Mouse (Mus musculus) heart, adult 2 months (tissue): ENCODE measurements around the gene U2af1.

Source experiments
- CTCF ChIP-seq: fragments of 200-600 bp; IDR thresholded peaks from 2 replicates; pipeline ENCODE4 v1.8.1; 2022; ENCODE audit warnings: antibody characterized with exemption, mild to moderate bottlenecking, moderate library complexity
- POLR2A ChIP-seq: fragments of 200-500 bp; IDR thresholded peaks from 2 replicates; pipeline ENCODE4 v1.6.1; 2011; ENCODE audit warnings: mild to moderate bottlenecking, low read depth, low read length, control low read depth; ENCODE audit not compliant: insufficient read depth

DNA sequence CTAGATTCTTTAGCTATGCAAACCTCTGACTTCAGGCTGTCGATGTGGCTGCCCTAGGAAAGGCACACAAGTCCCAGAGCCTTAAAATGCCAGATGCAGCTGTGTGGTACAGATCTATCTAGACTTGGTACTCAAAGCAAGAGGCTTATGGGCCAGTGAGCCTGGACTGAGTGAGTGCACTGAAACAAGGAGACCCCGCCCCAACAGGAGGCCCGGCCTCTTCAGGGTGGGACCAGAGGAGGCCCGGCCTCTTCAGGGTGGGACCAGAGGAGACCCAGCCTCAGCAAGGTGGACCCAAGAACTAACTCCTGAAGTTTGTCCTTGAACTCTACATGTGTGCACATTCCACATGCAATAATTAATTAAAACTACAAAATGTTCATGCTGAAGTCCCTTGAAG lies 15.8 kb downstream of the U2af1 start:
- no peak for TF ChIP-seq POLR2A
- TF ChIP-seq CTCF = no peak
